8 mouse cellular contexts compared by ENCODE assay signal in genomic region chr2:164442315-164443050, GRCm38 (mm10). TPM values are rescaled to one million over a fixed set of nuclear protein-coding genes. Genes with fewer than 3 reads are reported as not detected.
A peak's percentile ranks its signal among the peaks of the same experiment; 100 is the strongest.
DNase-seq lines count a peak whose midpoint lies in the region; ATAC-seq lines count a peak whose summit lies in the region.

No protein-coding gene starts in this region.

- peaks cover 8% of the 10 kb centered on the region; the same call in 1 of the 2 replicates for H3K4me1 ChIP-seq in intestine, embryonic 14.5 days (replicated peaks; ENCODE audit: control insufficient read depth, insufficient read depth, low read length)
- H3K4me1 ChIP-seq in stomach, embryonic 15.5 days = peaks cover 40% of the 10 kb centered on the region

- WGBS in intestine, embryonic 14.5 days = 2% methylated on average over 29 of the region's 29 CpGs
- 2% methylated on average over 29 of the region's 29 CpGs for WGBS in stomach, embryonic 15.5 days

- peak overlapping the region; percentile 59 for H3K27ac ChIP-seq in intestine, embryonic 14.5 days (ENCODE audit: low read depth)
- peak overlapping the region; percentile 86 for H3K27ac ChIP-seq in stomach, embryonic 15.5 days

- intact Hi-C loops in gastrocnemius, postnatal 14 days (cut with DNase I; ENCODE audit: low total_unique reads) = no loop called here

- H3K9me3 ChIP-seq in intestine, embryonic 14.5 days (ENCODE audit: control insufficient read depth, low read length) = no peaks in the 10 kb centered on the region
- H3K9me3 ChIP-seq in stomach, embryonic 15.5 days = no peaks in the 10 kb centered on the region

- peak overlapping the region; percentile 70 for H3K4me3 ChIP-seq in intestine, embryonic 14.5 days (ENCODE audit: low read depth, low read length)
- peak overlapping the region; percentile 57 for H3K4me3 ChIP-seq in stomach, embryonic 15.5 days (replicated peaks)

- H3K36me3 ChIP-seq in intestine, embryonic 14.5 days (ENCODE audit: control insufficient read depth, insufficient read depth, low read length) = no peaks in the 10 kb centered on the region
- no peaks in the 10 kb centered on the region for H3K36me3 ChIP-seq in stomach, embryonic 15.5 days

- DNase-seq in CD4-positive, CD25-positive, alpha-beta regulatory T cell, adult 2 months (ENCODE audit: low read depth, low spot score) = peak; percentile 20
- peak; percentile 59 for DNase-seq in NIH3T3 (ENCODE audit: low read depth)
- peak; percentile 63 for DNase-seq in gastrocnemius, postnatal 14 days
- peak; percentile 82 for DNase-seq in intestine, embryonic 14.5 days (ENCODE audit: low spot score)
- DNase-seq in lung, adult 18-20 months = peak; percentile 58 to 74
- no peak for DNase-seq in right cerebral cortex, postnatal 14 days

- peak overlapping the region; percentile 84 for H3K9ac ChIP-seq in intestine, embryonic 14.5 days (ENCODE audit: low read length)
- H3K9ac ChIP-seq in stomach, embryonic 15.5 days = peak overlapping the region; percentile 57

- H3K27me3 ChIP-seq in intestine, embryonic 14.5 days (replicated peaks; ENCODE audit: control insufficient read depth, insufficient read depth, low read length) = no peaks in the 10 kb centered on the region
- H3K27me3 ChIP-seq in stomach, embryonic 15.5 days (replicated peaks) = no peaks in the 10 kb centered on the region

- no peak for ATAC-seq in CD4-positive, CD25-positive, alpha-beta regulatory T cell, adult 4 months
- ATAC-seq in intestine, embryonic 14.5 days (replicated peaks; ENCODE audit: low FRiP score, low TSS enrichment, low read depth) = peak; percentile 42; the same call in 1 of the 2 replicates
- peak; percentile 50 for ATAC-seq in stomach, embryonic 15.5 days (ENCODE audit: insufficient read depth, low FRiP score, low read depth)

- peak overlapping the region; percentile 79 for H3K4me2 ChIP-seq in intestine, embryonic 14.5 days (ENCODE audit: low read length)
- peak overlapping the region; percentile 73 for H3K4me2 ChIP-seq in stomach, embryonic 15.5 days

RNA-seq across cellular contexts. Expression of gene Sdc4, which starts 1.2 kb away (rescaled TPM):
- 10 to 100 TPM; 69.7 to 93.7 TPM for polyA plus RNA-seq in CD4-positive, CD25-positive, alpha-beta regulatory T cell, adult 4 months (2017; shearing (Covaris generic))
- total RNA-seq in gastrocnemius, postnatal 14 days (2021) = 10 to 100 TPM; 45.1 to 72.6 TPM
- polyA plus RNA-seq in intestine, embryonic 14.5 days (2014; fragmentation: Nextera tagmentation; extraction: Ambion mirVana) = 104 and 110 TPM in 2 replicates
- polyA plus RNA-seq in stomach, embryonic 15.5 days (2015; fragmentation: Nextera tagmentation; extraction: Ambion mirVana) = 132 and 135 TPM in 2 replicates

RNA-seq across cellular contexts. Expression of gene Sys1, which starts 14.3 kb away (rescaled TPM):
- 10 to 100 TPM in 1 of 2 experiments, 1 to 10 TPM in 1; 8.8 to 15.1 TPM for polyA plus RNA-seq in CD4-positive, CD25-positive, alpha-beta regulatory T cell, adult 4 months (2017; shearing (Covaris generic))
- total RNA-seq in gastrocnemius, postnatal 14 days (2021) = 10 to 100 TPM; 15.0 to 15.6 TPM
- 65.2 and 67.2 TPM in 2 replicates for polyA plus RNA-seq in intestine, embryonic 14.5 days (2014; fragmentation: Nextera tagmentation; extraction: Ambion mirVana)
- polyA plus RNA-seq in stomach, embryonic 15.5 days (2015; fragmentation: Nextera tagmentation; extraction: Ambion mirVana) = 60.6 and 61.8 TPM in 2 replicates

RNA-seq across cellular contexts. Expression of gene Gm20458, which starts 18.3 kb away (rescaled TPM):
- polyA plus RNA-seq in CD4-positive, CD25-positive, alpha-beta regulatory T cell, adult 4 months (2017; shearing (Covaris generic)) = not detected
- 1 to 10 TPM in 1 of 2 experiments, under 1 TPM in 1; 0.62 to 2.6 TPM for total RNA-seq in gastrocnemius, postnatal 14 days (2021)
- polyA plus RNA-seq in intestine, embryonic 14.5 days (2014; fragmentation: Nextera tagmentation; extraction: Ambion mirVana) = 11.6 and 17.4 TPM in 2 replicates
- 17.9 and 18.1 TPM in 2 replicates for polyA plus RNA-seq in stomach, embryonic 15.5 days (2015; fragmentation: Nextera tagmentation; extraction: Ambion mirVana)

RNA-seq across cellular contexts. Expression of gene Trp53tg5, which starts 31.0 kb away (rescaled TPM):
- not detected for polyA plus RNA-seq in CD4-positive, CD25-positive, alpha-beta regulatory T cell, adult 4 months (2017; shearing (Covaris generic))
- not detected for total RNA-seq in gastrocnemius, postnatal 14 days (2021)
- not detected in 2 replicates for polyA plus RNA-seq in intestine, embryonic 14.5 days (2014; fragmentation: Nextera tagmentation; extraction: Ambion mirVana)
- polyA plus RNA-seq in stomach, embryonic 15.5 days (2015; fragmentation: Nextera tagmentation; extraction: Ambion mirVana) = 0.14 TPM in 1 of 2 replicates, not detected in the other

RNA-seq across cellular contexts. Expression of gene Matn4, which starts 37.5 kb away (rescaled TPM):
- not detected for polyA plus RNA-seq in CD4-positive, CD25-positive, alpha-beta regulatory T cell, adult 4 months (2017; shearing (Covaris generic))
- 1 to 10 TPM; 3.7 to 5.4 TPM for total RNA-seq in gastrocnemius, postnatal 14 days (2021)
- polyA plus RNA-seq in intestine, embryonic 14.5 days (2014; fragmentation: Nextera tagmentation; extraction: Ambion mirVana) = 1.7 and 1.9 TPM in 2 replicates
- 12.4 and 14.7 TPM in 2 replicates for polyA plus RNA-seq in stomach, embryonic 15.5 days (2015; fragmentation: Nextera tagmentation; extraction: Ambion mirVana)

Comparison
In these comparisons a context has a peak if more than half of its experiments do, and no peak if none do; other contexts are left out.
1. RNA of gene Gm20458, which starts 18.3 kb away (polyA plus RNA-seq): 17.9 to 18.1 TPM in stomach, embryonic 15.5 days and 11.6 to 17.4 TPM in intestine, embryonic 14.5 days; not detected in CD4-positive, CD25-positive, alpha-beta regulatory T cell, adult 4 months; every median in the first group is over 10 times any median in the second.